Mouse (Mus musculus): ENCODE measurements at regions not wholly inside any gene's neighbourhood (a gene's known extent, or its start where the extent isn't known, plus 50 kb on each side); places are given as distances from the start of the nearest gene placed in this dataset.
"Not testable (repeated sequence)": the region's sequence is repeated elsewhere in the genome, so short reads cannot be mapped to it uniquely, and the experiment has no call there.

- Histone ChIP-seq H3K4me1 (replicated peaks; ENCODE audit: low read depth, low read length) (no peaks in the 10 kb centered on the region), H3K36me3 (ENCODE audit: insufficient read depth, low read length) (no peaks in the 10 kb centered on the region), H3K4me3 (replicated peaks; ENCODE audit: low read length) (no peak overlapping the region), H3K9me3 (ENCODE audit: low read length) (no peaks in the 10 kb centered on the region), H3K27me3 (ENCODE audit: insufficient read depth, low read length) (no peaks in the 10 kb centered on the region)
- TF ChIP-seq POU5F1 (IDR thresholded peaks at IDR 0.05; ENCODE audit: borderline replicate concordance, low read length) (no peak), CTCF (conservative IDR thresholded peaks at IDR 0.05; ENCODE audit: low read length) (no peak)
Measured at GRCm38 (mm10) chr11:27105920-27106319, 512.1 kb upstream of the Vrk2 start.

GRCm38 (mm10) chr11:27102906-27103305 is 509.1 kb upstream of the Vrk2 start:
- Histone ChIP-seq H3K4me3 (replicated peaks; ENCODE audit: low read length) (no peak overlapping the region), H3K36me3 (ENCODE audit: insufficient read depth, low read length) (no peaks in the 10 kb centered on the region), H3K9me3 (ENCODE audit: low read length) (no peaks in the 10 kb centered on the region), H3K4me1 (replicated peaks; ENCODE audit: low read depth, low read length) (no peaks in the 10 kb centered on the region), H3K27me3 (ENCODE audit: insufficient read depth, low read length) (no peaks in the 10 kb centered on the region)
- TF ChIP-seq CTCF (conservative IDR thresholded peaks at IDR 0.05; ENCODE audit: low read length), result no peak
- TF ChIP-seq POU5F1 (IDR thresholded peaks at IDR 0.05; ENCODE audit: borderline replicate concordance, low read length), result no peak
- TF ChIP-seq NANOG (IDR thresholded peaks at IDR 0.05; ENCODE audit: borderline replicate concordance, low read length), result no peak

GRCm38 (mm10) chr11:27102045-27102444 is 508.2 kb upstream of the Vrk2 start:
- no peaks in the 10 kb centered on the region for H3K4me1 ChIP-seq (replicated peaks; ENCODE audit: low read depth, low read length)
- no peaks in the 10 kb centered on the region for H3K9me3 ChIP-seq (ENCODE audit: low read length)
- no peaks in the 10 kb centered on the region for H3K27me3 ChIP-seq (ENCODE audit: insufficient read depth, low read length)
- no peaks in the 10 kb centered on the region for H3K36me3 ChIP-seq (ENCODE audit: insufficient read depth, low read length)
- TF ChIP-seq CTCF (conservative IDR thresholded peaks at IDR 0.05; ENCODE audit: low read length) (no peak), POU5F1 (IDR thresholded peaks at IDR 0.05; ENCODE audit: borderline replicate concordance, low read length) (no peak), NANOG (IDR thresholded peaks at IDR 0.05; ENCODE audit: borderline replicate concordance, low read length) (no peak)
- H3K4me3 ChIP-seq (replicated peaks; ENCODE audit: low read length), result no peak overlapping the region

GRCm38 (mm10) chr11:27096615-27097014 is 502.8 kb upstream of the Vrk2 start:
- Histone ChIP-seq H3K9me3 (ENCODE audit: low read length) (no peaks in the 10 kb centered on the region), H3K27me3 (ENCODE audit: insufficient read depth, low read length) (no peaks in the 10 kb centered on the region), H3K36me3 (ENCODE audit: insufficient read depth, low read length) (no peaks in the 10 kb centered on the region), H3K4me3 (replicated peaks; ENCODE audit: low read length) (no peak overlapping the region), H3K4me1 (replicated peaks; ENCODE audit: low read depth, low read length) (no peaks in the 10 kb centered on the region)
- TF ChIP-seq CTCF (conservative IDR thresholded peaks at IDR 0.05; ENCODE audit: low read length), result no peak
- no peak for TF ChIP-seq POU5F1 (IDR thresholded peaks at IDR 0.05; ENCODE audit: borderline replicate concordance, low read length)
- TF ChIP-seq NANOG (IDR thresholded peaks at IDR 0.05; ENCODE audit: borderline replicate concordance, low read length), result no peak

- not testable (repeated sequence) for H3K4me1 ChIP-seq (replicated peaks; ENCODE audit: low read depth, low read length); H3K9me3 ChIP-seq (ENCODE audit: low read length); H3K36me3 ChIP-seq (ENCODE audit: insufficient read depth, low read length); H3K27me3 ChIP-seq (ENCODE audit: insufficient read depth, low read length); H3K4me3 ChIP-seq (replicated peaks; ENCODE audit: low read length)
Measured at GRCm38 (mm10) chr11:27095460-27095859, 501.7 kb upstream of the Vrk2 start.

- no peak for TF ChIP-seq POU5F1 (IDR thresholded peaks at IDR 0.05; ENCODE audit: borderline replicate concordance, low read length)
- no peak for TF ChIP-seq NANOG (IDR thresholded peaks at IDR 0.05; ENCODE audit: borderline replicate concordance, low read length)
- TF ChIP-seq CTCF (conservative IDR thresholded peaks at IDR 0.05; ENCODE audit: low read length), result no peak
- Histone ChIP-seq H3K4me3 (replicated peaks; ENCODE audit: low read length) (no peak overlapping the region), H3K36me3 (ENCODE audit: insufficient read depth, low read length) (no peaks in the 10 kb centered on the region), H3K4me1 (replicated peaks; ENCODE audit: low read depth, low read length) (no peaks in the 10 kb centered on the region), H3K27me3 (ENCODE audit: insufficient read depth, low read length) (no peaks in the 10 kb centered on the region), H3K9me3 (ENCODE audit: low read length) (no peaks in the 10 kb centered on the region)
Measured at GRCm38 (mm10) chr11:27086516-27086915, 492.7 kb upstream of the Vrk2 start.

- Histone ChIP-seq H3K36me3 (ENCODE audit: insufficient read depth, low read length) (no peaks in the 10 kb centered on the region), H3K4me3 (replicated peaks; ENCODE audit: low read length) (no peak overlapping the region), H3K9me3 (ENCODE audit: low read length) (no peaks in the 10 kb centered on the region), H3K27me3 (ENCODE audit: insufficient read depth, low read length) (no peaks in the 10 kb centered on the region), H3K4me1 (replicated peaks; ENCODE audit: low read depth, low read length) (no peaks in the 10 kb centered on the region)
- TF ChIP-seq CTCF (conservative IDR thresholded peaks at IDR 0.05; ENCODE audit: low read length) (no peak), POU5F1 (IDR thresholded peaks at IDR 0.05; ENCODE audit: borderline replicate concordance, low read length) (no peak), NANOG (IDR thresholded peaks at IDR 0.05; ENCODE audit: borderline replicate concordance, low read length) (no peak)
Measured at GRCm38 (mm10) chr11:27081188-27081587, 487.4 kb upstream of the Vrk2 start.

- TF ChIP-seq CTCF (conservative IDR thresholded peaks at IDR 0.05; ENCODE audit: low read length) (no peak), POU5F1 (IDR thresholded peaks at IDR 0.05; ENCODE audit: borderline replicate concordance, low read length) (no peak), NANOG (IDR thresholded peaks at IDR 0.05; ENCODE audit: borderline replicate concordance, low read length) (no peak)
- Histone ChIP-seq H3K9me3 (ENCODE audit: low read length) (no peaks in the 10 kb centered on the region), H3K4me3 (replicated peaks; ENCODE audit: low read length) (no peak overlapping the region), H3K4me1 (replicated peaks; ENCODE audit: low read depth, low read length) (no peaks in the 10 kb centered on the region), H3K27me3 (ENCODE audit: insufficient read depth, low read length) (no peaks in the 10 kb centered on the region), H3K36me3 (ENCODE audit: insufficient read depth, low read length) (no peaks in the 10 kb centered on the region)
Measured at GRCm38 (mm10) chr11:27070381-27070780, 476.6 kb upstream of the Vrk2 start.

- TF ChIP-seq NANOG (IDR thresholded peaks at IDR 0.05; ENCODE audit: borderline replicate concordance, low read length), result no peak
- TF ChIP-seq CTCF (conservative IDR thresholded peaks at IDR 0.05; ENCODE audit: low read length), result no peak
- no peak for TF ChIP-seq POU5F1 (IDR thresholded peaks at IDR 0.05; ENCODE audit: borderline replicate concordance, low read length)
- no peak overlapping the region for H3K4me3 ChIP-seq (replicated peaks; ENCODE audit: low read length)
- no peaks in the 10 kb centered on the region for H3K4me1 ChIP-seq (replicated peaks; ENCODE audit: low read depth, low read length)
- H3K36me3 ChIP-seq (ENCODE audit: insufficient read depth, low read length), result no peaks in the 10 kb centered on the region
- no peaks in the 10 kb centered on the region for H3K9me3 ChIP-seq (ENCODE audit: low read length)
- H3K27me3 ChIP-seq (ENCODE audit: insufficient read depth, low read length), result no peaks in the 10 kb centered on the region
Measured at GRCm38 (mm10) chr11:27027243-27027852, 433.5 kb upstream of the Vrk2 start.

Measured in E14TG2a.4 (cell line).